Mouse (Mus musculus): Measurements from ENCODE around the gene Ubr4. TPM values are rescaled to one million over a fixed set of nuclear protein-coding genes. Genes with fewer than 3 reads are reported as not detected.

Gene Ubr4
- polyA plus RNA-seq (2012; ENCODE audit: low replicate concordance): 56.4 and 141 TPM in 2 replicates

GRCm38 (mm10) chr4:139351931-139352711 is at the start of gene Ubr4, which contains the start of the genes Mrto4 and Emc1:
TSS of gene Ubr4 (plus strand) at chr4:139352609.
TSS of gene Mrto4 (minus strand) at chr4:139352576.
TSS of gene Emc1 (plus strand) at chr4:139352587.

GRCm38 (mm10) chr4:139310171-139310898 is 42.1 kb upstream of the Ubr4 start, which contains the start of the genes Pqlc2 and Akr7a5:
TSS of gene Pqlc2 (minus strand) at chr4:139310708.
TSS of gene Akr7a5 (plus strand) at chr4:139310744.

GRCm38 (mm10) chr4:139530248-139530647 is 177.8 kb downstream of the Ubr4 start, which contains the start of gene Iffo2:
TSS of gene Iffo2 (plus strand) at chr4:139530548.

Other genes with a start within 250 kb of the Ubr4 start
- 9.6 and 11.2 TPM in 2 replicates for gene Minos1, start 221.5 kb upstream of the Ubr4 start, polyA plus RNA-seq (2012; ENCODE audit: low replicate concordance)
- gene Capzb, start 159.7 kb upstream of the Ubr4 start, polyA plus RNA-seq (2012; ENCODE audit: low replicate concordance): 131 and 179 TPM in 2 replicates
- gene Pqlc2, start 41.9 kb upstream of the Ubr4 start, polyA plus RNA-seq (2012; ENCODE audit: low replicate concordance): 23.1 and 27.3 TPM in 2 replicates
- gene Akr7a5, start 41.9 kb upstream of the Ubr4 start, polyA plus RNA-seq (2012; ENCODE audit: low replicate concordance): 69.0 and 80.2 TPM in 2 replicates
- 25.0 and 44.5 TPM in 2 replicates for gene Mrto4, start within 50 bp of the Ubr4 start, polyA plus RNA-seq (2012; ENCODE audit: low replicate concordance)
- 3.6 and 10.7 TPM in 2 replicates for gene Emc1, start within 50 bp of the Ubr4 start, polyA plus RNA-seq (2012; ENCODE audit: low replicate concordance)
- 3.4 and 6.7 TPM in 2 replicates for gene Iffo2, start 177.9 kb downstream of the Ubr4 start, polyA plus RNA-seq (2012; ENCODE audit: low replicate concordance)